Comparison of ENCODE assay signal across 8 mouse cellular contexts in genomic region chr1:92212003-92212750, GRCm38 (mm10). TPM values are rescaled to one million over a fixed set of nuclear protein-coding genes. Genes with fewer than 3 reads are reported as not detected.
DNase-seq lines count a peak whose midpoint lies in the region; ATAC-seq lines count a peak whose summit lies in the region.

No protein-coding gene starts in this region.

- H3K4me3 ChIP-seq in lung, embryonic 15.5 days, result no peak overlapping the region
- no peak overlapping the region for H3K4me3 ChIP-seq in embryonic facial prominence, embryonic 12.5 days

- H3K36me3 ChIP-seq in lung, embryonic 15.5 days, result no peaks in the 10 kb centered on the region
- no peaks in the 10 kb centered on the region for H3K36me3 ChIP-seq in embryonic facial prominence, embryonic 12.5 days

- DNase-seq in lung, postnatal 14 days, result no peak
- peak; percentile 59 for DNase-seq in heart, postnatal 4 days
- peak; percentile 63 for DNase-seq in neural tube, embryonic 10.5 days (ENCODE audit: extremely low spot score, low spot score)
- no peak for DNase-seq in ovary, postnatal 14 days (ENCODE audit: low spot score)
- no peak for DNase-seq in layer of hippocampus, postnatal 14 days (ENCODE audit: low spot score in 2 of 2)
- no peak for DNase-seq in kidney, postnatal 25 days

- H3K9me3 ChIP-seq in lung, embryonic 15.5 days, result no peaks in the 10 kb centered on the region
- no peaks in the 10 kb centered on the region for H3K9me3 ChIP-seq in embryonic facial prominence, embryonic 12.5 days

- 31% methylated on average over 13 of the region's 13 CpGs for WGBS in lung, embryonic 15.5 days
- WGBS in embryonic facial prominence, embryonic 12.5 days, result 32% methylated on average over 13 of the region's 13 CpGs

- no peak overlapping the region for H3K27ac ChIP-seq in lung, embryonic 15.5 days
- H3K27ac ChIP-seq in embryonic facial prominence, embryonic 12.5 days, result peak overlapping the region; percentile 26; the same call in 1 of the 2 replicates

- H3K4me1 ChIP-seq in lung, embryonic 15.5 days, result peaks cover 15% of the 10 kb centered on the region
- peaks cover 10% of the 10 kb centered on the region for H3K4me1 ChIP-seq in embryonic facial prominence, embryonic 12.5 days

- no peak overlapping the region for H3K4me2 ChIP-seq in lung, embryonic 15.5 days
- H3K4me2 ChIP-seq in embryonic facial prominence, embryonic 12.5 days (replicated peaks), result no peak overlapping the region

- H3K9ac ChIP-seq in lung, embryonic 15.5 days, result no peak overlapping the region
- no peak overlapping the region for H3K9ac ChIP-seq in embryonic facial prominence, embryonic 12.5 days

- peak; percentile 62 for ATAC-seq in lung, embryonic 15.5 days (ENCODE audit: borderline replicate concordance, extremely low read depth, low FRiP score, low TSS enrichment)
- no peak for ATAC-seq in embryonic facial prominence, embryonic 12.5 days (ENCODE audit: insufficient number of reproducible peaks, insufficient read depth, low FRiP score, low TSS enrichment)

- no peaks in the 10 kb centered on the region for H3K27me3 ChIP-seq in lung, embryonic 15.5 days
- H3K27me3 ChIP-seq in embryonic facial prominence, embryonic 12.5 days, result no peaks in the 10 kb centered on the region

RNA-seq across cellular contexts. Expression of gene Hdac4, which starts 16.7 kb away (rescaled TPM):
- polyA plus RNA-seq in lung, embryonic 15.5 days (2015; fragmentation: Nextera tagmentation; extraction: Ambion mirVana), result 16.6 and 19.1 TPM in 2 replicates
- polyA plus RNA-seq in embryonic facial prominence, embryonic 12.5 days (2016; fragmentation: Nextera tagmentation; extraction: Ambion mirVana), result 24.2 and 30.7 TPM in 2 replicates
- total RNA-seq in heart, postnatal 4 days (2021), result 10 to 100 TPM; 33.3 to 36.3 TPM
- total RNA-seq in layer of hippocampus, postnatal 14 days (2021), result 10 to 100 TPM; 96.2 to 98.7 TPM

Comparison
In these comparisons a context has a peak if more than half of its experiments do, and no peak if none do; other contexts are left out.
1. DNase-seq: peak in heart, postnatal 4 days (single experiment) and neural tube, embryonic 10.5 days (single experiment); none in lung, postnatal 14 days (single experiment), ovary, postnatal 14 days (single experiment), layer of hippocampus, postnatal 14 days (0 of 2) and kidney, postnatal 25 days (0 of 2).